Mouse (Mus musculus) olfactory bulb, adult 2 months (tissue): ENCODE measurements around the gene Mgrn1.

Experiments used
- CTCF ChIP-seq: fragments of 200-500 bp; IDR thresholded peaks from 2 replicates; pipeline ENCODE4 v1.5.1; 2012; ENCODE audit warnings: low read depth, mild to moderate bottlenecking, low read length, moderate library complexity; ENCODE audit not compliant: insufficient read depth
- POLR2A ChIP-seq: fragments of 200-500 bp; IDR thresholded peaks from 2 replicates; pipeline ENCODE4 v1.6.1; 2012; ENCODE audit warnings: mild to moderate bottlenecking, low read depth, low read length, moderate library complexity; ENCODE audit not compliant: insufficient read depth

DNA sequence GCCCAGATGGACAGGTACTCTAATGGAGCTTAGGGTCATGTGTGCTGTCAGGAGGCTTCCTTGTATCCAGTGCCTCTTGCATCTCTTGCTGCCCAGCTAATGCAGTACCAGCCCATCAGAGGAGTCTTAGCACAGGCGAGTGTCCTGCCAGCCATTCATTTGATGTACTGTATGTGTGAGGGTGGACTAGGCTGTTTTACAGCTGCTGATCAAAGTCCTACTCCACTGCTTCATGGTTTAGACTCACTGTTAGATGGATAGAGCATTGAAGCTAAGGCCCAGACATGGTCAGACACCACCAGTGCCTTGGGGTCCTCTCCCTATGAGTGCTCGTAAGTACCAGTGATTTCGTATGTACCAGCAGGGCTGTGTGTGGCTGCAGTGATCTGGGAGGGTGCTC lies 18.8 kb downstream of the Mgrn1 start:
- TF ChIP-seq CTCF, result no peak
- TF ChIP-seq POLR2A, result no peak
